ENCODE assay signal across 9 mouse cellular contexts in the genomic region with DNA sequence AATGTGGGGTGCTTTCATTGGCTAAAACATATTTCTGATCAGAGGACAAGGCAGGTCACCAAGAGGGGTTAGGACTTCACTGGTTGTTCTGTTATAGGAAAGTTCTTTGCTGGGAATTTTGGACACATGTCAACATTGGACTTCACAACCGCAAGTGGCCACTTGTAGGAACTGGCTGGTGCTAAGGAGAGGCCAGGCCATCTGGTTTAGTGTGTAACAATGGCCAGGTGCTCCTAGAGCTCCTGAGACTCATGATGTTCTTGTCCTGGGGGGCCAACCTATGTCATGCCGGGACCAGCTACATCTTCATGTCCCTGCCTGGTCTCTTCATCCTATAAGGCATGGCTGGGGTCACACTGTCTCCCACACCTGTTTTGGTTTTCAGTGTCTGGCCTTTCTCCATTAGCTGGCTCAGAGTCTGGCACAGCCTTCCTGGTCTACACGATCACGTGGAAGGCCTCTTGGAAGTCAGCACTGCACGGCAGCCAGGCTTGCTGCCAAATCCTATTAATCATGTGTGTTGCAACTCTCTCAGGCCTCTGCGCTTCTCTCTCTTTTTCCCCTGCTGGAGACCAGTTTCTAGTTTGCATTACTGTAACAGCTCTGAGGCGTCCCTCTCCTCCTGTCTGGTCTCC. TPM values are rescaled to one million over a fixed set of nuclear protein-coding genes. Genes with fewer than 3 reads are reported as not detected.
A peak's percentile ranks its signal among the peaks of the same experiment; 100 is the strongest.
DNase-seq lines count a peak whose midpoint lies in the region; ATAC-seq and TF ChIP-seq lines count a peak whose summit lies in the region.
"Had no signal": no experiment of that assay in that cellular context is flagged by ENCODE, and none has a peak within 500 bp of the region (broad histone marks: within the 10 kb centered on the region; RNA-seq: fewer than 3 reads in every experiment).

No protein-coding gene starts in this region.

- no peak overlapping the region for H3K4me3 ChIP-seq in forebrain, postnatal 0 days (ENCODE audit: low read depth, low read length)
- H3K4me3 ChIP-seq in hindbrain, embryonic 12.5 days, result no peak overlapping the region
- H3K4me3 ChIP-seq: midbrain, embryonic 12.5 days had no signal

- no peak overlapping the region for H3K9ac ChIP-seq in forebrain, postnatal 0 days
- no peak overlapping the region for H3K9ac ChIP-seq in hindbrain, embryonic 12.5 days
- H3K9ac ChIP-seq: midbrain, embryonic 12.5 days had no signal

- WGBS in forebrain, postnatal 0 days, result 33% methylated on average over 7 of the region's 7 CpGs
- 47% methylated on average over 7 of the region's 7 CpGs for WGBS in hindbrain, embryonic 12.5 days

- no peak overlapping the region for H3K27ac ChIP-seq in forebrain, postnatal 0 days (ENCODE audit: low read depth, low read length)
- peak overlapping the region; percentile 48; the same call in 1 of the 2 replicates for H3K27ac ChIP-seq in hindbrain, embryonic 12.5 days
- H3K27ac ChIP-seq: midbrain, embryonic 12.5 days had no signal

- no peaks in the 10 kb centered on the region; the same call in 1 of the 2 replicates for H3K36me3 ChIP-seq in forebrain, postnatal 0 days (ENCODE audit: insufficient read depth)
- peaks cover 3% of the 10 kb centered on the region; the same call in 1 of the 2 replicates for H3K36me3 ChIP-seq in hindbrain, embryonic 12.5 days

- no peaks in the 10 kb centered on the region for H3K9me3 ChIP-seq in forebrain, postnatal 0 days (ENCODE audit: low read length)
- no peaks in the 10 kb centered on the region for H3K9me3 ChIP-seq in hindbrain, embryonic 12.5 days (replicated peaks)
- H3K9me3 ChIP-seq: midbrain, embryonic 12.5 days had no signal

- H3K4me2 ChIP-seq in forebrain, postnatal 0 days (ENCODE audit: low read depth), result no peak overlapping the region
- no peak overlapping the region for H3K4me2 ChIP-seq in hindbrain, embryonic 12.5 days (replicated peaks)
- H3K4me2 ChIP-seq: midbrain, embryonic 12.5 days had no signal

- TF ChIP-seq CTCF in brain, embryonic 14.5 days (IDR thresholded peaks at IDR 0.05; ENCODE audit: borderline replicate concordance, extremely low read depth, insufficient read depth, insufficient read length), result no peak
- 0 out of 2 replicates have a peak, but pooled peaks have one; percentile 3 for TF ChIP-seq CTCF in forebrain, postnatal 0 days (IDR thresholded peaks at IDR 0.05; ENCODE audit: low read depth)

- H3K4me1 ChIP-seq in forebrain, postnatal 0 days (ENCODE audit: insufficient read depth), result 0 out of 2 replicates have a peak, but pooled peaks cover 2% of the 10 kb centered on the region
- peaks cover 23% of the 10 kb centered on the region for H3K4me1 ChIP-seq in hindbrain, embryonic 12.5 days

- no peak for TF ChIP-seq POLR2A in brain, embryonic 14.5 days (IDR thresholded peaks at IDR 0.05; ENCODE audit: borderline replicate concordance, extremely low read depth, insufficient read depth, insufficient read length, poor library complexity, severe bottlenecking)

- H3K27me3 ChIP-seq in forebrain, postnatal 0 days (ENCODE audit: insufficient read depth, low read length), result no peaks in the 10 kb centered on the region
- H3K27me3 ChIP-seq in hindbrain, embryonic 12.5 days, result no peaks in the 10 kb centered on the region
- H3K27me3 ChIP-seq: midbrain, embryonic 12.5 days had no signal

- ATAC-seq in forebrain, postnatal 0 days, result peak; percentile 65
- ATAC-seq in hindbrain, embryonic 12.5 days (ENCODE audit: low FRiP score), result peak; percentile 74

- peak; percentile 26 for DNase-seq in 416B (ENCODE audit: low read depth)
- peak; percentile 96 for DNase-seq in brain, embryonic 14.5 days (ENCODE audit: low read depth)
- peak; percentile 77 for DNase-seq in forebrain, postnatal 0 days
- DNase-seq in layer of hippocampus, adult 9-10 months (ENCODE audit: low spot score), result peak; percentile 58
- peak; percentile 92 for DNase-seq in lung, postnatal 36 days
- peak; percentile 40 for DNase-seq in right cerebral cortex, postnatal 4 days
- no peak for DNase-seq in thymus, postnatal 0 days (ENCODE audit: low spot score)

RNA-seq across cellular contexts. Expression of a gene that starts 55.9 kb away (rescaled TPM):
- polyA plus RNA-seq in brain, embryonic 14.5 days (2012; rRNA removed), result 39.4 and 45.1 TPM in 2 replicates
- total RNA-seq in forebrain, postnatal 0 days (2014; rRNA removed), result 21.1 and 21.2 TPM in 2 replicates
- 13.2 and 13.8 TPM in 2 replicates for polyA plus RNA-seq in forebrain, postnatal 0 days (2015; fragmentation: Nextera tagmentation; extraction: Ambion mirVana)
- polyA plus RNA-seq in hindbrain, embryonic 12.5 days (2016; fragmentation: Nextera tagmentation; extraction: Ambion mirVana), result 14.6 and 15.2 TPM in 2 replicates
- 1.2 and 1.5 TPM in 2 replicates for polyA plus RNA-seq in thymus, postnatal 0 days (2015; fragmentation: Nextera tagmentation; extraction: Ambion mirVana)
